Mouse (Mus musculus) embryo, embryonic 11 days (tissue): Measurements from ENCODE around the gene Cldn16.
"Not testable (repeated sequence)": the region's sequence is repeated elsewhere in the genome, so short reads cannot be mapped to it uniquely, and the experiment has no call there.

ENCODE experiments used
- DNase-seq: peaks from one replicate; pipeline ENCODE4 v3.0.0-alpha.2; 2015

Gene Cldn16

GRCm38 (mm10) chr16:26462835-26463234 is at the start of gene Cldn16:
Gene Cldn16 (plus strand): TSS chr16:26463135.
- DNase-seq, result no peak

- DNase-seq, result no peak
These were observed 44.3 kb upstream of the Cldn16 start for GRCm38 (mm10) chr16:26418616-26419015.

GRCm38 (mm10) chr16:26422078-26422477 is 40.9 kb upstream of the Cldn16 start:
- no peak for DNase-seq

GRCm38 (mm10) chr16:26430246-26430645 is 32.7 kb upstream of the Cldn16 start:
- DNase-seq, result no peak

GRCm38 (mm10) chr16:26433486-26433885 is 29.4 kb upstream of the Cldn16 start:
- no peak for DNase-seq

GRCm38 (mm10) chr16:26440031-26440430 is 22.9 kb upstream of the Cldn16 start:
- no peak for DNase-seq

- DNase-seq, result no peak
These were observed 21.8 kb upstream of the Cldn16 start for GRCm38 (mm10) chr16:26441156-26441555.

GRCm38 (mm10) chr16:26444843-26445242 is 18.1 kb upstream of the Cldn16 start:
- no peak for DNase-seq

- DNase-seq, result no peak
These were observed 15.3 kb upstream of the Cldn16 start for GRCm38 (mm10) chr16:26447594-26447993.

- no peak for DNase-seq
These were observed 8.8 kb upstream of the Cldn16 start for GRCm38 (mm10) chr16:26454163-26454562.

- DNase-seq, result no peak
These were observed 6.8 kb upstream of the Cldn16 start for GRCm38 (mm10) chr16:26456182-26456581.

- no peak for DNase-seq
These were observed 3.6 kb downstream of the Cldn16 start for GRCm38 (mm10) chr16:26466535-26466934.

GRCm38 (mm10) chr16:26471254-26471653 is 8.3 kb downstream of the Cldn16 start:
- DNase-seq, result no peak

GRCm38 (mm10) chr16:26495721-26496120 is 32.8 kb downstream of the Cldn16 start:
- peak; percentile 49 for DNase-seq

GRCm38 (mm10) chr16:26499705-26500104 is 36.8 kb downstream of the Cldn16 start:
- not testable (repeated sequence) for DNase-seq

GRCm38 (mm10) chr16:26500738-26501137 is 37.8 kb downstream of the Cldn16 start:
- no peak for DNase-seq

- no peak for DNase-seq
These were observed 42.0 kb downstream of the Cldn16 start for GRCm38 (mm10) chr16:26504961-26505360.

- peak; percentile 34 for DNase-seq
These were observed 56.7 kb downstream of the Cldn16 start for GRCm38 (mm10) chr16:26519596-26519995.

- no peak for DNase-seq
These were observed 62.9 kb downstream of the Cldn16 start for GRCm38 (mm10) chr16:26525832-26526231.

- no peak for DNase-seq
These were observed 63.7 kb downstream of the Cldn16 start, which contains the start of gene Tmem207 for GRCm38 (mm10) chr16:26526669-26527068. Gene Tmem207 (minus strand): TSS chr16:26526769.

GRCm38 (mm10) chr16:26527931-26528666 is 65.2 kb downstream of the Cldn16 start:
- no peak for DNase-seq

GRCm38 (mm10) chr16:26530451-26530850 is 67.5 kb downstream of the Cldn16 start:
- DNase-seq, result no peak

GRCm38 (mm10) chr16:26532287-26532686 is 69.4 kb downstream of the Cldn16 start:
- DNase-seq, result no peak
